Mouse (Mus musculus) limb, embryonic 13.5 days (tissue): ENCODE results near the gene Itgb6. TPM values are rescaled to one million over a fixed set of nuclear protein-coding genes. Genes with fewer than 3 reads are reported as not detected.

Experiments used
- ATAC-seq: fragments of 200-750 bp; cut with Nextera tagmentation; 2 replicates; pipeline ENCODE4 v1.8.0; 2017; ENCODE audit warnings: low read depth, moderate number of reproducible peaks, moderate TSS enrichment; ENCODE audit not compliant: low FRiP score
- H3K27ac ChIP-seq: fragments of 300-500 bp; sonication (generic); 2 replicates; pipeline ENCODE4 v1.5.1; 2015; ENCODE audit warnings: inconsistent platforms, mild to moderate bottlenecking, moderate library complexity
- H3K27me3 ChIP-seq: fragments of 300-500 bp; sonication (generic); 2 replicates; pipeline ENCODE4 v1.6.1; 2015; ENCODE audit warnings: mild to moderate bottlenecking, inconsistent platforms
- H3K36me3 ChIP-seq: fragments of 300-500 bp; sonication (generic); 2 replicates; pipeline ENCODE4 v1.6.1; 2015; ENCODE audit warnings: inconsistent platforms, mild to moderate bottlenecking, moderate library complexity
- H3K4me1 ChIP-seq: fragments of 300-500 bp; sonication (generic); 2 replicates; pipeline ENCODE4 v1.6.1; 2015; ENCODE audit warnings: inconsistent platforms
- H3K4me2 ChIP-seq: fragments of 300-500 bp; sonication (generic); replicated peaks from 2 replicates; pipeline ENCODE4 v1.6.1; 2015; ENCODE audit warnings: inconsistent platforms, mild to moderate bottlenecking, moderate library complexity
- H3K4me3 ChIP-seq: fragments of 300-500 bp; sonication (generic); 2 replicates; pipeline ENCODE4 v1.5.1; 2015; ENCODE audit warnings: moderate library complexity, mild to moderate bottlenecking, inconsistent platforms
- H3K9ac ChIP-seq: fragments of 300-500 bp; sonication (generic); 2 replicates; pipeline ENCODE4 v1.6.1; 2015; ENCODE audit warnings: mild to moderate bottlenecking, inconsistent platforms
- H3K9me3 ChIP-seq: fragments of 300-500 bp; sonication (generic); 2 replicates; pipeline ENCODE4 v1.6.1; 2016; ENCODE audit warnings: inconsistent platforms
- WGBS: fragments of 180-500 bp; shearing (Covaris S2); methylation state at CpG from one replicate; pipeline ENCODE4 v1.1.7; 2015; 5-methylcytosine and 5-hydroxymethylcytosine counted together
- polyA plus RNA-seq: library from polyadenylated mRNA; unstranded; fragments of >200 nt; fragmentation: Nextera tagmentation; extraction: Ambion mirVana; gene quantifications from 2 replicates; pipeline ENCODE4 v1.2.1, GENCODE M21; 2015

Itgb6 gene
- polyA plus RNA-seq, 1 experiment from 2014 or later = 3.1 TPM

DNA sequence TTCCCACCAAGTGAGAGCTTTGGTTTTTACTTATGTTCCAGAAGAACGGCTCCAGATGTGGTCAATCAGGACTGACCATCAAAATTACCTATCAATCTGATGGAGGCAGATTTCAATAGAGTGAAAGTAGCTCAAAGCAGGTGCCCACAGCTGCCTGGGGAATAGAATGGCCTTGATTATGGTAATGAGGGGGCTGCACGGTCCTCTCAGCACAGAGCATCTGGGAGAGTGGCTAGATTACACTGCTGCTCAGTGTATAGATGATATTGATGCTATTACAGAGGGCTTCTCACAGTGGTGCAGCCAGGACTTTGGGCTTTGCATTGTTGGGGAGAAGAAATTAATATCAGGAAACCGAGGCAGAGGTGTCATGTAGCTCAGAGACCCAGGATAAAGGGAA lies 110.8 kb downstream of the Itgb6 start:
- no peak overlapping the region for H3K27ac ChIP-seq
- no peaks in the 10 kb centered on the region for H3K4me1 ChIP-seq
- 62% methylated on average over 3 of the region's 3 CpGs for WGBS
- H3K36me3 ChIP-seq = no peaks in the 10 kb centered on the region
- no peaks in the 10 kb centered on the region for H3K9me3 ChIP-seq
- H3K4me2 ChIP-seq = no peak overlapping the region
- no peak for ATAC-seq
- H3K4me3 ChIP-seq = no peak overlapping the region
- no peaks in the 10 kb centered on the region for H3K27me3 ChIP-seq
- no peak overlapping the region for H3K9ac ChIP-seq

DNA sequence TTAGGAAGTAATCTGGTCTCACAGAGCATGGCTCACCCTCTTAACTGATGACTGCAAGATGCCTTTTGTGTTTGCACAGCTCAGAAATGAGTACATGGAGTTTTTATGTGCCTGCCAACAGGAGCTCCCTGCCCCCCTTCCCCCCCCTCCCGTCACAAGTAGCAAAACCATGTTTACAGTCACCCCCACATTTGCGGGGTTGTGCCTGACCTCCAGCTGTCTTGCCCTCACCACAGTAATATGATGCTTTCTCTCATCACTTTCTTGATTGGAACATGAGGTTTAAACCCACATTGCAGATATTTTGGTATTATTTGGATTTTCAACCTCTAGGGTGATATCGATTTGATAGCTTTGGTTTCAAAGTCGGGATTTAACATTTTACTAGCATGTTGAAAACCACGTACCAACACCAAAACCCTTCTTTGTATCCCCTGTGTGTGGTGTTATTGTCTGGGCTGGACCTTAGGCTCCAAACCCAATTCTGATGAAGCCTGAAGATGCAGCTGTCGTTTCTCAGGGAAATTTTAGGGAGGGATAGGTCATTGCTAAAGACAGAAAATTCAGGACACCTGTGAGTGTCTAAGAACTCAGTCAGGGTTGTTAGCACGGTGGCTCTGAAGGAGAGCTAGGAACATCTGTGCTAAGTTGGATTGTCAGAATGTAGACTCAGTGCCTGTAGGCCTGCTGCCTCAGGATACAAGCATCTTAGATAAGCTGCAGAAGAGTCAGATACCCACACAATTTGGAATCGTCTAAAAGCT lies 112.8 kb downstream of the Itgb6 start:
- H3K9me3 ChIP-seq = no peaks in the 10 kb centered on the region
- H3K27me3 ChIP-seq = no peaks in the 10 kb centered on the region
- ATAC-seq = no peak
- H3K4me3 ChIP-seq = no peak overlapping the region
- no peak overlapping the region for H3K9ac ChIP-seq
- H3K27ac ChIP-seq = no peak overlapping the region
- no peaks in the 10 kb centered on the region for H3K4me1 ChIP-seq
- H3K36me3 ChIP-seq = no peaks in the 10 kb centered on the region
- 64% methylated on average over 8 of the region's 8 CpGs for WGBS
- H3K4me2 ChIP-seq = no peak overlapping the region

DNA sequence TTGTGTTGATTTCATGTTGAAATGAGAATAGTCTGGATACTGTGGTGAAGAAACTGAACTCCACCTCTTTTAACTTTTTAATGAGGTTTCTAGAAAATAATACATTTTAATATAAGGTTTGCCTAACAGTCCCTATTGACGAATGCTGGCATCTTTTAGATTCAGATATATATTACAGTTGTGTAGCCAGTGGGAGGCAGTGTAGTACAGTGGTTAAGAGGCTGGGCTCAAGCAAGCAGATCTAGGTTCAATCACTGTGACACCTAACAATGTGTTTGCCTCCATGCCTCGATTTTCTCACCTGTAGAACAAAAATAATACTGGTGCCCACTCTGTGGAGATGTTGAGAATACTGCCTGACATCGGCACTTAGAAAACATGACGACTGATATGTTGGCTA lies 114.5 kb downstream of the Itgb6 start:
- H3K27ac ChIP-seq = no peak overlapping the region
- H3K9me3 ChIP-seq = no peaks in the 10 kb centered on the region
- ATAC-seq = no peak
- no peaks in the 10 kb centered on the region for H3K4me1 ChIP-seq
- H3K36me3 ChIP-seq = no peaks in the 10 kb centered on the region
- no peak overlapping the region for H3K9ac ChIP-seq
- no peak overlapping the region for H3K4me3 ChIP-seq
- H3K27me3 ChIP-seq = no peaks in the 10 kb centered on the region
- 72% methylated on average over 4 of the region's 4 CpGs for WGBS
- no peak overlapping the region for H3K4me2 ChIP-seq

DNA sequence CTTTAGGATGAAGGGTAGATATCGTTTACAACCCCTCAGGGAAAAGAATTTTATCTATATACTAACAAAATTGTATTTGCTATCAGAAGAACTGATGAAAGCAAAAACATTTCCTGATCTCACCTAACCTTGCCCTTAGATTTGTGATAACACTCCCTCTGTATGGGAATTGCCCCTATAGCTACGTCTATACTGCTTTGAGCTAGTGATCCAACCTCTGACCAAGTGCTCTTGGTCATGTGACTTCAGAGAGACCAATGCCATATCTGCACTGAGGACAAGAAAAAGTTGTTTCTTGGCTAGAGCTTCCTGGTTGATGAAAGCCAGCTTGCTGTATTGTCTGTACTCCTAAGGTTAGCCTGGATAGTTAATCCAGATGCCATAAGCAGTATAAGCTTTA lies 121.1 kb downstream of the Itgb6 start:
- no peak overlapping the region for H3K4me2 ChIP-seq
- no peaks in the 10 kb centered on the region for H3K36me3 ChIP-seq
- no peak overlapping the region for H3K9ac ChIP-seq
- H3K4me3 ChIP-seq = no peak overlapping the region
- no peaks in the 10 kb centered on the region for H3K9me3 ChIP-seq
- ATAC-seq = no peak
- no peaks in the 10 kb centered on the region for H3K4me1 ChIP-seq
- 87% methylated on average over 2 of the region's 2 CpGs for WGBS
- H3K27ac ChIP-seq = no peak overlapping the region
- H3K27me3 ChIP-seq = no peaks in the 10 kb centered on the region

DNA sequence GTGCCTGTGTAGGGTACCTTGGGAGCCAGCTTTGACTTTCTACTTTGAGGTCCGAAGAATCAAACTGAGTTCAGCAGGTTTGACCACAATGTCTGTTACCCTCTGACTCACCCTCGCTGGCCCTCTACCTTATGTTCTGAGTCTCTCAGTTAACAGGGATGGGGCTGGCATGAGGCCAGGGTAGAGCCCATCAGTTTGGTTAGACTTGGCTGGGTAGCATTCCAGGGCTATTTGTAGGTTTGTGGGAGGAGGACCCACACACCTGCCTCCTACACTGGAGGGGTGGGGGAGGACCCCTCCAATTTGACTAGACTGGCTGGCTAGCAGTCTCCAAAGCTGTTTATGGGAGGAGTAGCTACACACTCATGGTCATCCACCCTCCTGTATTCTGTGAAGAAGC lies 121.6 kb downstream of the Itgb6 start:
- ATAC-seq = no peak
- H3K4me2 ChIP-seq = no peak overlapping the region
- no peaks in the 10 kb centered on the region for H3K36me3 ChIP-seq
- H3K4me3 ChIP-seq = no peak overlapping the region
- no peaks in the 10 kb centered on the region for H3K27me3 ChIP-seq
- H3K27ac ChIP-seq = no peak overlapping the region
- no peaks in the 10 kb centered on the region for H3K4me1 ChIP-seq
- WGBS = 89% methylated on average over 2 of the region's 2 CpGs
- H3K9me3 ChIP-seq = no peaks in the 10 kb centered on the region
- H3K9ac ChIP-seq = no peak overlapping the region

DNA sequence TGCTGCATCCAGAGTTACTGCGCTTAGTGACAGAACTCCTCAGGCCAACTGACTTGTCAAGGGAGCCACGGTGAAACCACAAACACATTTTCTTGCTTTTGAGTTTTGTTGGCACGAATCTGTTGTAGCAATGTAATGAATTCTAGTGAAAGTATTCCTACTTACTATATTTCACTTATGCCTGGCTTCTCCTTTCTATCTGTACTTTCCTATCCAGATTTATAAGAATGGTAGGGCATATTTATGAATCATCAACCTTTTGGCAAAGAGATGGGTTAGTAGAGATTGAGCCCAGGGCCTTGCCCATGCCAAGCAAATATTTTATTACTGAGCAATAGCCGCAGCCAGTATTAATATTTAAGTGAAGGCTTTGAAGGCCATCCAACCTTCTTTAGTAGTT lies 139.0 kb downstream of the Itgb6 start:
- Histone ChIP-seq H3K9me3 (no peaks in the 10 kb centered on the region), H3K36me3 (no peaks in the 10 kb centered on the region), H3K27me3 (no peaks in the 10 kb centered on the region), H3K4me2 (no peak overlapping the region), H3K9ac (no peak overlapping the region), H3K4me1 (no peaks in the 10 kb centered on the region), H3K4me3 (no peak overlapping the region), H3K27ac (no peak overlapping the region)
- 80% methylated on average over 4 of the region's 4 CpGs for WGBS
- no peak for ATAC-seq

DNA sequence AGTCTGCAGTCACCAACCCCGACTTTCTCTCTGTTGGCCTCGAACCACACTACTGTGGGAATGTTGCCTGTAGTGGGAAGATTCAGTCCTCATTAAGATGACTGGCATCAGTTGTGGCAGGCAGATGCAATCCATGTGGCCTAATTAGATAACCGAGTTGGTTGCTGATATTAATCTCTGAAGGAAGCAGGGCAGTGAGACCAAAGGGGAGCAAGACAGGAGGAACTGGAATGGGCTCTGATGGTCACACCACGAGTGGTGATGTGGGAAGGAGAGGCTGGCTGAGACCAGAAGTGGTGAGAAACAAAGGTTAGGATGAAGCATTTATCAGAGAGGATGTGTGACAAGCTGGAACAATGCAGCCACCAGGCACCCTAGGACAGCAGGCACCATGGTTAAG lies 167.9 kb downstream of the Itgb6 start:
- WGBS = 76% methylated on average over 4 of the region's 4 CpGs
- ATAC-seq = no peak
- Histone ChIP-seq H3K27me3 (peaks cover 17% of the 10 kb centered on the region; the same call in 1 of the 2 replicates), H3K4me1 (peaks cover 15% of the 10 kb centered on the region), H3K4me3 (no peak overlapping the region), H3K4me2 (no peak overlapping the region), H3K9ac (no peak overlapping the region), H3K36me3 (no peaks in the 10 kb centered on the region), H3K9me3 (no peaks in the 10 kb centered on the region), H3K27ac (no peak overlapping the region)

DNA sequence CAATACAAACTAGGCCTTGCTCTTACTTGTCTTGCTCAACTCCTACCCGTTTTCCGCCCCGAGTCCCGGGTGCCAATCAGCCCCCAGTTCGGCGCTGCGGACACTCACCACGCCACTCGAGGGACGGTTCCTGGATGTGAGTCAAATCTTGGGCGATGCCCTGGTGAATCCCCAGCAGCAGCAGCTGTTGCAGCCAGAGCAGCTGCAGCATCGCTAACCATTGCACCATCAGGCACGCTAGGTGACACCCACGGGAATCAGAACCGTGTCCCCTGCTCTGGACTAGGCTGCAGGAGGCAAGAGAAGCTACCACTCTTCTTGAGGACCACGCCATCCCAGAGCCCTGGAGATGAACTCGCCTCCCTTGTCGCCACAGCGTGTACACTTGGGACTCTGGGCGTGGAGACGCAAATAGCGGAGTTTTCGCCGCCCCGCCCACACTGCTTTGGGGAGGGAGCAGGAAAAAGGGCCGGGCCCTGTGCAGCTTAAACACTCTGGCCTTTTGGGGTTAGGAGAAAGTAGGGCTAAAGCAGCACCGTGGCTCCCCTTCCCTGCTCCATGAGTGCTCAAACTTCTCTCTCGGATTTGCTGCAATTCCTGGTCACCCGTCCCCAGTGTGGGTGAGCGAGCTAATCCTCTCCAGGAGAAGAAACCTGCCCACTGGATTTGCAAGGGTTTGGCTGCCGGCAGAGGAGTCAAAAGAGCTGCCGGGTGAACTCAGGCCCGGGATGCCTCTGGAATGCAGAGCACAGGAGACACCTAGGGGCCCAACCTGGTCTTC lies 169.4 kb downstream of the Itgb6 start, which contains the start of gene Pla2r1:
Gene Pla2r1 (minus strand): TSS at position 407 of the 781 bp plus-strand sequence.
- peak within 1 kb of the TSS; percentile 95 for H3K4me2 ChIP-seq
- no peak within 1 kb of the TSS for H3K27ac ChIP-seq
- peak within 1 kb of the TSS; percentile 49 for H3K4me3 ChIP-seq
- peaks cover 17% of the 10 kb centered on the region; the same call in 1 of the 2 replicates for H3K27me3 ChIP-seq
- ATAC-seq = peak; percentile 66; the same call in 1 of the 2 replicates
- peak within 1 kb of the TSS; percentile 66 for H3K9ac ChIP-seq
- 4% methylated on average over 33 of the region's 33 CpGs for WGBS
- H3K9me3 ChIP-seq = no peaks in the 10 kb centered on the region
- H3K36me3 ChIP-seq = no peaks in the 10 kb centered on the region
- peaks cover 14% of the 10 kb centered on the region for H3K4me1 ChIP-seq

DNA sequence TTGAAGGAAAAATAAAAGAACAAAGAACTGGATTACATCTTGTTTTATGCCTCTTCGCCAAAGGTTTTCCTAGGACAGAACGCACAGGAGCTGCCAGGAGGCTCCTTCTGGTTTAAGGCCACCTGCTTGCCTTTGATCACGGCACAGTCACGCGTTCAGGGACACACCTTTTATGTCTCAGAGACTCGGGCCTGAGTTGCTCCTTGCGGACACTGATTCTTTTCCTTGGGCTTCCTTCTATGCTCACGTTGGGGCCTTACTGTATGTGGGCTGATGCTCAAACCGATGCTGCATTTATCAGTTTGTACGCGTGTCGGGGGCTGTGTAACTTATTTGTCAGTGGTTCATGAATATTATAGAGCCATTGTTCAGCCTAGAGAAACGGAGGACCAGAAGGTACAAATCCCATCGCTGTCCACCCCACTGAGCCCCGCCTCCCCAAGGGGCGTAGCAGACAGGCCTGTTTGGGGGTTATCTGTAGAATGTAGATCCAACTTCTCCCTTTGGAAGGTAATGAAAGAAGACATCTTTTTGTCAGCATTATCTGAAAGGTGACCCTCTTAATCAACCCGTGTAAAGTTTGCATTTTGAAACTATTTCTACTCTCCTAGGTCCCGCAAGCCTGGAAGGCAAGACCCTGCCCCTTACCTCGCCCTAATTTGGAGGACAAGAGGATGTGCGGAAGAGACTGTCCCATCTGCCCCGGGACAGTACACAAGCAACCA lies 170.1 kb downstream of the Itgb6 start:
- H3K4me2 ChIP-seq = peak overlapping the region; percentile 95
- H3K9me3 ChIP-seq = no peaks in the 10 kb centered on the region
- H3K4me1 ChIP-seq = peaks cover 14% of the 10 kb centered on the region
- peaks cover 17% of the 10 kb centered on the region; the same call in 1 of the 2 replicates for H3K27me3 ChIP-seq
- no peaks in the 10 kb centered on the region for H3K36me3 ChIP-seq
- peak overlapping the region; percentile 49 for H3K4me3 ChIP-seq
- 0 out of 2 replicates have a peak, but pooled peaks have one; percentile 19 for ATAC-seq
- peak overlapping the region; percentile 66 for H3K9ac ChIP-seq
- H3K27ac ChIP-seq = no peak overlapping the region
- WGBS = 29% methylated on average over 21 of the region's 21 CpGs

DNA sequence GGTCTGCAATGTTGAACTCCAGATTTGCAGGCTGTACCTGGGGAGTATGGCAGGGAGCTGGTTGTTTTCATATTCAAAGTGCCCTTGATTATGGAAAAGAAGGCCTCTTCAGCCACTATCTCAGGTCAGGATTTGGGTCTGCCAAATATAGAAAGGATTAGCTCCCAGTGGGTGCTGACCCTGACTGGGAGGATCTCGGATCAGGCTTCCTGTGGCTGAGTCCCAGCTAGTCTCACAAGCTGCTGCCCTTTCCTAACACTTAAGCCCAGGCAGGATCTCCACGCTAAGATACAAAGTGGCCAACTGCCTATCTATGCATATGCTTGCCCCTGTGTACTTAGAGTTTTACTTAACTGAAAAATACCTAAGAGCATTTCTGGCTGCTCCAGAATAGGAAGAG lies 170.8 kb downstream of the Itgb6 start:
- Histone ChIP-seq H3K9me3 (no peaks in the 10 kb centered on the region), H3K36me3 (no peaks in the 10 kb centered on the region), H3K9ac (no peak overlapping the region), H3K27ac (no peak overlapping the region), H3K4me1 (peaks cover 14% of the 10 kb centered on the region), H3K4me2 (no peak overlapping the region), H3K27me3 (peaks cover 17% of the 10 kb centered on the region; the same call in 1 of the 2 replicates), H3K4me3 (no peak overlapping the region)
- 49% methylated on average over 2 of the region's 2 CpGs for WGBS
- ATAC-seq = no peak

DNA sequence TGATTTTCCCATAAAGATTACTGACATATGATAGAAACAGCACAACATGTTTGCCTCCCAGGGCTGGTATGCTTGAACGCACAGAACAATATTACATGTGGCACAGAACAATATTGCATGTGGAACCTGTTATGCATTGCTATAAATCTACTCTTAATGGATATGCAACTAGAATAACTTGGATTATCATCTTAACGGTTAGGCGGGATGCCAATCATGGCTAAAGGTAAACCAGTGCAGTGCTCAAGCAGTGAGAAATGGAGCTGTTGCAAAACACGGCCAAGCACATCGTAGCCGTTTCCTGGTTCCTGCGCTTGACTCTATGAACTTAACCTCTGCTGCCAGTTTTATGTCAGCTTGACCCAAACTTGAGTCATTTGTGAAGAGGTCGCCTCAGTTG lies 171.9 kb downstream of the Itgb6 start:
- H3K27me3 ChIP-seq = peaks cover 17% of the 10 kb centered on the region; the same call in 1 of the 2 replicates

DNA sequence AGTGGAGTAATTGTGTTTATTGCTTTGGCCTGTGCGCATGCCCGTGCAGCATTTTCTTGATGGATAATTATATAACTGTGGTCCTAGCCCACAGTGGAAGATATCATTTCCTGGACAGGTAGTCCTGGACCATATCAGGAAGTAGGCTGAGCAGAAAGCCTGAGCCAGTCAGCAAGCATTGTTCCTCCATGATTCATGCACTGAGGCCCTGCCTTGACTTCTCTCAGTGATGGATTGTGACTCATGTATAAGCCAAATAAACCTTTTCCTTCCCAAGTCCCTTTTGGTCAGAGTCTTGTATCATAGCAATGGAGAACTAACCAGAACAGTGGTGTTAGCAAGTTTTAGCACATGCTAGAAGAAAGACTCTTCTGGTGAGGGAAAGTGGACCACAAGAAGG lies 172.6 kb downstream of the Itgb6 start:
- ATAC-seq = no peak
- Histone ChIP-seq H3K4me3 (no peak overlapping the region), H3K9ac (no peak overlapping the region), H3K27me3 (peaks cover 17% of the 10 kb centered on the region; the same call in 1 of the 2 replicates), H3K4me1 (peaks cover 14% of the 10 kb centered on the region), H3K4me2 (no peak overlapping the region), H3K9me3 (no peaks in the 10 kb centered on the region), H3K36me3 (no peaks in the 10 kb centered on the region), H3K27ac (no peak overlapping the region)
- 86% methylated on average over 2 of the region's 2 CpGs for WGBS

More for the DNA sequence above, 171.9 kb downstream of the Itgb6 start:
- Histone ChIP-seq H3K9ac (no peak overlapping the region), H3K4me3 (no peak overlapping the region), H3K9me3 (no peaks in the 10 kb centered on the region), H3K4me2 (no peak overlapping the region), H3K27ac (no peak overlapping the region), H3K36me3 (no peaks in the 10 kb centered on the region), H3K4me1 (peaks cover 14% of the 10 kb centered on the region)
- WGBS = 91% methylated on average over 8 of the region's 8 CpGs
- ATAC-seq = no peak
